Mouse (Mus musculus) C2C12 (cell line): ENCODE results near the gene Pmch. TPM values are rescaled to one million over a fixed set of nuclear protein-coding genes. Genes with fewer than 3 reads are reported as not detected.

Experiments used
- H3K27me3 ChIP-seq: one replicate; pipeline ENCODE4 v1.6.1; 2011; ENCODE audit not compliant: control insufficient read depth, insufficient read depth, insufficient read length
- H3K36me3 ChIP-seq: one replicate; pipeline ENCODE4 v1.6.1; 2011; ENCODE audit not compliant: control insufficient read depth, insufficient read depth
- H3K4me3 ChIP-seq: one replicate; pipeline ENCODE4 v1.5.1; 2011; ENCODE audit warnings: mild to moderate bottlenecking, control low read depth; ENCODE audit not compliant: poor library complexity, insufficient read depth, severe bottlenecking
- H3K79me2 ChIP-seq: one replicate; pipeline ENCODE4 v1.6.1; 2011; ENCODE audit not compliant: control insufficient read depth, insufficient read depth
- H3K79me3 ChIP-seq: one replicate; pipeline ENCODE4 v1.6.1; 2011; ENCODE audit warnings: low read depth, control low read depth
- H3ac ChIP-seq: one replicate; pipeline ENCODE3; 2011; ENCODE audit warnings: low read depth; ENCODE audit not compliant: control insufficient read depth, insufficient read length
- CEBPB ChIP-seq: IDR thresholded peaks from one replicate; pipeline ENCODE4 v1.6.1; 2011; ENCODE audit warnings: low read depth, mild to moderate bottlenecking, control low read depth, moderate library complexity
- CTCF ChIP-seq: IDR thresholded peaks from one replicate; pipeline ENCODE4 v1.5.1; 2011; ENCODE audit not compliant: control insufficient read depth, insufficient read depth, insufficient read length
- FOSL1 ChIP-seq: IDR thresholded peaks from one replicate; pipeline ENCODE4 v1.8.0; 2011; ENCODE audit warnings: mild to moderate bottlenecking, low read length; ENCODE audit not compliant: poor library complexity, insufficient read depth, severe bottlenecking
- MAX ChIP-seq: IDR thresholded peaks from one replicate; pipeline ENCODE4 v1.6.1; 2011; ENCODE audit warnings: mild to moderate bottlenecking, control low read depth
- MYOD1 ChIP-seq: IDR thresholded peaks from one replicate; pipeline ENCODE4 v1.6.1; 2011; ENCODE audit warnings: low read depth; ENCODE audit not compliant: control insufficient read depth, insufficient read length
- MYOG ChIP-seq: IDR thresholded peaks from one replicate; pipeline ENCODE4 v1.6.1; 2011; ENCODE audit not compliant: control insufficient read depth, insufficient read length; ENCODE audit errors: extremely low read depth
- USF1 ChIP-seq: IDR thresholded peaks from one replicate; pipeline ENCODE4 v1.6.1; 2011; ENCODE audit warnings: low read depth, mild to moderate bottlenecking, control low read depth, moderate library complexity
- long read RNA-seq, 2 experiments: library from polyadenylated mRNA; unstranded; transcript quantifications; one replicate each; pipeline ENCODE4 v2.0.0; 2019 to 2020
- polyA plus RNA-seq: library from polyadenylated mRNA; unstranded; fragments of >200 nt; fragmentation: generic; extraction: Trizol; gene quantifications from one replicate; pipeline ENCODE4 v1.2.1, GENCODE M21; 2012; ENCODE audit warnings: missing spikeins

The Pmch gene
- 0.27 TPM for polyA plus RNA-seq
- long read RNA-seq, experiment 1 = 0 reads
- long read RNA-seq, experiment 2 = 0 reads

GRCm38 (mm10) chr10:88090772-88091171 is at the start of gene Pmch:
TSS of gene Pmch (plus strand) at chr10:88091072.
- Histone ChIP-seq H3K79me2 (no peaks in the 10 kb centered on the region), H3K4me3 (no peak within 1 kb of the TSS), H3K36me3 (peaks cover 27% of the 10 kb centered on the region), H3K79me3 (no peaks in the 10 kb centered on the region), H3ac (no peak within 1 kb of the TSS), H3K27me3 (no peaks in the 10 kb centered on the region)
- TF ChIP-seq USF1 = no peak
- no peak for TF ChIP-seq MAX
- TF ChIP-seq FOSL1 = no peak
- no peak for TF ChIP-seq CEBPB
- TF ChIP-seq CTCF = no peak
- no peak for TF ChIP-seq MYOD1
- no peak for TF ChIP-seq MYOG

GRCm38 (mm10) chr10:88044297-88044696 is 46.6 kb upstream of the Pmch start:
- Histone ChIP-seq H3K79me3 (no peaks in the 10 kb centered on the region), H3K36me3 (no peaks in the 10 kb centered on the region), H3ac (no peak overlapping the region), H3K27me3 (no peaks in the 10 kb centered on the region), H3K79me2 (no peaks in the 10 kb centered on the region), H3K4me3 (no peak overlapping the region)
- no peak for TF ChIP-seq MAX
- TF ChIP-seq USF1 = no peak
- no peak for TF ChIP-seq MYOD1
- TF ChIP-seq FOSL1 = no peak

GRCm38 (mm10) chr10:88046098-88046771 is 44.6 kb upstream of the Pmch start:
- TF ChIP-seq CEBPB = no peak
- no peak for TF ChIP-seq USF1
- TF ChIP-seq MYOD1 = no peak
- TF ChIP-seq MYOG = no peak
- no peak for TF ChIP-seq MAX
- TF ChIP-seq FOSL1 = no peak
- Histone ChIP-seq H3K36me3 (no peaks in the 10 kb centered on the region), H3K79me2 (no peaks in the 10 kb centered on the region), H3K79me3 (no peaks in the 10 kb centered on the region), H3K4me3 (no peak overlapping the region), H3K27me3 (no peaks in the 10 kb centered on the region), H3ac (no peak overlapping the region)

GRCm38 (mm10) chr10:88054233-88054985 is 36.5 kb upstream of the Pmch start:
- Histone ChIP-seq H3K79me2 (no peaks in the 10 kb centered on the region), H3K4me3 (no peak overlapping the region), H3K27me3 (no peaks in the 10 kb centered on the region), H3K79me3 (no peaks in the 10 kb centered on the region), H3K36me3 (no peaks in the 10 kb centered on the region), H3ac (no peak overlapping the region)
- TF ChIP-seq FOSL1 (no peak), MYOD1 (no peak), CTCF (no peak), USF1 (no peak), CEBPB (no peak), MAX (no peak), MYOG (no peak)

- H3K4me3 ChIP-seq = no peak overlapping the region
- H3ac ChIP-seq = no peak overlapping the region
- no peaks in the 10 kb centered on the region for H3K27me3 ChIP-seq
- H3K79me2 ChIP-seq = no peaks in the 10 kb centered on the region
- H3K36me3 ChIP-seq = no peaks in the 10 kb centered on the region
- H3K79me3 ChIP-seq = no peaks in the 10 kb centered on the region
- TF ChIP-seq MYOG (no peak), MAX (no peak), MYOD1 (no peak), USF1 (no peak), FOSL1 (no peak), CTCF (no peak), CEBPB (no peak)
Measured at GRCm38 (mm10) chr10:88056950-88057649, 33.8 kb upstream of the Pmch start.
